Mouse (Mus musculus): ENCODE measurements around the gene Pdia5.
A peak's percentile ranks its signal among the peaks of the same experiment; 100 is the strongest.

Gene Pdia5

GRCm38 (mm10) chr16:35484526-35485233 is 6.0 kb downstream of the Pdia5 start:
- no peak for DNase-seq (ENCODE audit: low read depth)

GRCm38 (mm10) chr16:35484105-35484504 is 6.6 kb downstream of the Pdia5 start:
- DNase-seq (ENCODE audit: low read depth), result no peak

GRCm38 (mm10) chr16:35479301-35479700 is 11.4 kb downstream of the Pdia5 start:
- peak; percentile 75 for DNase-seq (ENCODE audit: low read depth)

- no peak for DNase-seq (ENCODE audit: low read depth)
These were observed 13.4 kb downstream of the Pdia5 start for GRCm38 (mm10) chr16:35477273-35477672.

- no peak for DNase-seq (ENCODE audit: low read depth)
These were observed 18.0 kb downstream of the Pdia5 start for GRCm38 (mm10) chr16:35472569-35473275.

- DNase-seq (ENCODE audit: low read depth), result no peak
These were observed 18.7 kb downstream of the Pdia5 start for GRCm38 (mm10) chr16:35471841-35472568.

- no peak for DNase-seq (ENCODE audit: low read depth)
These were observed 19.7 kb downstream of the Pdia5 start for GRCm38 (mm10) chr16:35470983-35471382.

- no peak for DNase-seq (ENCODE audit: low read depth)
These were observed 20.6 kb downstream of the Pdia5 start for GRCm38 (mm10) chr16:35470096-35470495.

GRCm38 (mm10) chr16:35469016-35469415 is 21.7 kb downstream of the Pdia5 start:
- no peak for DNase-seq (ENCODE audit: low read depth)

GRCm38 (mm10) chr16:35467044-35467443 is 23.6 kb downstream of the Pdia5 start:
- DNase-seq (ENCODE audit: low read depth), result no peak

GRCm38 (mm10) chr16:35465808-35466351 is 24.8 kb downstream of the Pdia5 start:
- no peak for DNase-seq (ENCODE audit: low read depth)

GRCm38 (mm10) chr16:35464686-35465308 is 25.9 kb downstream of the Pdia5 start:
- no peak for DNase-seq (ENCODE audit: low read depth)

- no peak for DNase-seq (ENCODE audit: low read depth)
These were observed 27.0 kb downstream of the Pdia5 start for GRCm38 (mm10) chr16:35463708-35464107.

GRCm38 (mm10) chr16:35462955-35463354 is 27.7 kb downstream of the Pdia5 start:
- no peak for DNase-seq (ENCODE audit: low read depth)

- DNase-seq (ENCODE audit: low read depth), result no peak
These were observed 31.1 kb downstream of the Pdia5 start for GRCm38 (mm10) chr16:35459584-35459983.

GRCm38 (mm10) chr16:35458297-35458696 is 32.4 kb downstream of the Pdia5 start:
- no peak for DNase-seq (ENCODE audit: low read depth)

GRCm38 (mm10) chr16:35457488-35457887 is 33.2 kb downstream of the Pdia5 start:
- DNase-seq (ENCODE audit: low read depth), result no peak

- no peak for DNase-seq (ENCODE audit: low read depth)
These were observed 33.7 kb downstream of the Pdia5 start for GRCm38 (mm10) chr16:35457011-35457419.

- no peak for DNase-seq (ENCODE audit: low read depth)
These were observed 34.4 kb downstream of the Pdia5 start for GRCm38 (mm10) chr16:35456305-35456704.

GRCm38 (mm10) chr16:35455822-35456221 is 34.9 kb downstream of the Pdia5 start:
- no peak for DNase-seq (ENCODE audit: low read depth)

GRCm38 (mm10) chr16:35450018-35450630 is 40.5 kb downstream of the Pdia5 start:
- no peak for DNase-seq (ENCODE audit: low read depth)

GRCm38 (mm10) chr16:35442026-35442415 is 48.7 kb downstream of the Pdia5 start:
- DNase-seq (ENCODE audit: low read depth), result no peak
